15 mouse cellular contexts compared by ENCODE assay signal in the genomic region with DNA sequence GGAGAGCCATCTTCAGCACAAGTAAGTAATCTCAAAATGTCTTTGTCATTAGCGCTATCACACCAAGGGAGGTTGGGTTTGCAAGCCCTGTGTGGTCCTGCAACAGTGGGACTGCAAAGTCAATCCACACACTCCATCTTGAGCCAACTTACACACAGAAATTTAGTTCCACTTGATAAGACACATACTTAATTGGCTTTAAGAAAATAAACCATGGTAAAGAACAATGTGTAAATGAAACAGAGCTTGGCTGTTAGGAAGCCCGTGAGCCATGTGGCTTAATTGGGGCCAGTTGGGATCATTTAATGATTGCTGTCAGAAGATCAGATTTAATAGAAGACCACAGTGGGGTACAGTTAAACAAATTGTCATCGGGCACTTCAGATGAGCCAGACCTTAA.
DNase-seq lines count a peak whose midpoint lies in the region; ATAC-seq and TF ChIP-seq lines count a peak whose summit lies in the region.
"Had no signal": no experiment of that assay in that cellular context is flagged by ENCODE, and none has a peak within 500 bp of the region (broad histone marks: within the 10 kb centered on the region; RNA-seq: fewer than 3 reads in every experiment).

No protein-coding gene starts in this region.

- TF ChIP-seq CTCF in spleen, adult 2 months (IDR thresholded peaks at IDR 0.05; ENCODE audit: extremely low read depth, insufficient read depth, insufficient read length, insufficient replicate concordance): no peak
- TF ChIP-seq CTCF in stomach, postnatal 0 days (IDR thresholded peaks at IDR 0.05; ENCODE audit: low read depth): no peak

- H3K4me3 ChIP-seq in heart, embryonic 13.5 days: no peak overlapping the region
- no peak overlapping the region for H3K4me3 ChIP-seq in spleen, adult 2 months (ENCODE audit: extremely low read depth, insufficient read depth, insufficient read length)
- H3K4me3 ChIP-seq in forebrain, embryonic 16.5 days (replicated peaks; ENCODE audit: low read length): no peak overlapping the region
- H3K4me3 ChIP-seq in stomach, postnatal 0 days (ENCODE audit: low read depth, low read length): no peak overlapping the region
- H3K4me3 ChIP-seq: liver, embryonic 13.5 days; myocyte had no signal

- TF ChIP-seq POLR2A in spleen, adult 2 months (IDR thresholded peaks at IDR 0.05; ENCODE audit: low read depth, low read length): no peak

- peaks cover 80% of the 10 kb centered on the region for H3K4me1 ChIP-seq in heart, embryonic 13.5 days
- peaks cover 17% of the 10 kb centered on the region for H3K4me1 ChIP-seq in spleen, adult 2 months (ENCODE audit: control insufficient read depth, insufficient read depth, insufficient read length)
- H3K4me1 ChIP-seq in forebrain, embryonic 16.5 days (replicated peaks; ENCODE audit: control insufficient read depth, insufficient read depth, low read length): peaks cover 32% of the 10 kb centered on the region
- H3K4me1 ChIP-seq in stomach, postnatal 0 days (replicated peaks; ENCODE audit: control insufficient read depth, insufficient read depth): no peaks in the 10 kb centered on the region

- TF ChIP-seq EP300 in stomach, postnatal 0 days (optimal IDR thresholded peaks at IDR 0.05): no peak

- no peak for DNase-seq in heart, adult 9 months (ENCODE audit: low spot score in 2 of 2)
- no peak for DNase-seq in spleen, adult 2 months (ENCODE audit: low read depth in 1 of 2, low spot score in 2 of 2)
- DNase-seq in spleen, postnatal 4 days (ENCODE audit: low spot score in 2 of 2): no peak
- DNase-seq in kidney, postnatal 14 days: no peak
- no peak for DNase-seq in stomach, postnatal 0 days (ENCODE audit: low spot score)
- DNase-seq: adrenal gland, postnatal 10 days; cerebellum, adult 9-10 months; heart, adult 18-20 months; heart, postnatal 4 days; kidney, adult 9 months; liver, embryonic 13.5 days had no signal

- H3K9ac ChIP-seq in heart, embryonic 13.5 days: no peak overlapping the region
- no peak overlapping the region for H3K9ac ChIP-seq in forebrain, embryonic 16.5 days (replicated peaks; ENCODE audit: low read depth, low read length)
- H3K9ac ChIP-seq in stomach, postnatal 0 days (ENCODE audit: low read length): no peak overlapping the region
- H3K9ac ChIP-seq: liver, embryonic 13.5 days had no signal

- H3K27me3 ChIP-seq in heart, embryonic 13.5 days (replicated peaks): no peaks in the 10 kb centered on the region
- no peaks in the 10 kb centered on the region for H3K27me3 ChIP-seq in spleen, adult 2 months (ENCODE audit: control insufficient read depth, insufficient read depth, low read length)
- no peaks in the 10 kb centered on the region for H3K27me3 ChIP-seq in forebrain, embryonic 16.5 days (replicated peaks; ENCODE audit: control insufficient read depth, insufficient read depth, low read length)
- H3K27me3 ChIP-seq in stomach, postnatal 0 days (ENCODE audit: control insufficient read depth, insufficient read depth, low read length): no peaks in the 10 kb centered on the region
- H3K27me3 ChIP-seq: liver, embryonic 13.5 days had no signal

- WGBS in heart, embryonic 13.5 days: 67% methylated on average over 3 of the region's 3 CpGs
- 89% methylated on average over 3 of the region's 3 CpGs for WGBS in spleen, adult 2 months
- 29% methylated on average over 3 of the region's 3 CpGs for WGBS in forebrain, embryonic 16.5 days
- WGBS in stomach, postnatal 0 days: 81% methylated on average over 3 of the region's 3 CpGs

- no peaks in the 10 kb centered on the region for H3K9me3 ChIP-seq in heart, embryonic 13.5 days
- no peaks in the 10 kb centered on the region for H3K9me3 ChIP-seq in forebrain, embryonic 16.5 days (ENCODE audit: control insufficient read depth, low read length)
- no peaks in the 10 kb centered on the region for H3K9me3 ChIP-seq in stomach, postnatal 0 days (ENCODE audit: control insufficient read depth, low read length)
- H3K9me3 ChIP-seq: liver, embryonic 13.5 days had no signal

- no peak for ATAC-seq in heart, embryonic 13.5 days (ENCODE audit: extremely low read depth, insufficient number of reproducible peaks, low FRiP score, low TSS enrichment)
- peak; percentile 54 for ATAC-seq in forebrain, embryonic 16.5 days
- ATAC-seq in stomach, postnatal 0 days (ENCODE audit: low FRiP score, low TSS enrichment): no peak
- ATAC-seq: CD4-positive, CD25-positive, alpha-beta regulatory T cell, adult 4 months had no signal

- H3K27ac ChIP-seq in heart, embryonic 13.5 days (replicated peaks): 0 out of 2 replicates have a peak overlapping the region, but pooled peaks have one; percentile 20
- H3K27ac ChIP-seq in spleen, adult 2 months (ENCODE audit: insufficient read depth, low read length): peak overlapping the region; percentile 16; the same call in 1 of the 2 replicates
- H3K27ac ChIP-seq in forebrain, embryonic 16.5 days (ENCODE audit: low read length): no peak overlapping the region
- no peak overlapping the region for H3K27ac ChIP-seq in stomach, postnatal 0 days (replicated peaks)
- H3K27ac ChIP-seq: liver, embryonic 13.5 days had no signal

- H3K36me3 ChIP-seq in heart, embryonic 13.5 days: no peaks in the 10 kb centered on the region
- no peaks in the 10 kb centered on the region; the same call in 1 of the 2 replicates for H3K36me3 ChIP-seq in spleen, adult 2 months (ENCODE audit: control insufficient read depth, insufficient read depth, low read length)
- no peaks in the 10 kb centered on the region for H3K36me3 ChIP-seq in forebrain, embryonic 16.5 days (ENCODE audit: control insufficient read depth, insufficient read depth)
- H3K36me3 ChIP-seq in stomach, postnatal 0 days (ENCODE audit: control insufficient read depth, insufficient read depth, low read length): no peaks in the 10 kb centered on the region
- H3K36me3 ChIP-seq: liver, embryonic 13.5 days had no signal

- H3K4me2 ChIP-seq in heart, embryonic 13.5 days: no peak overlapping the region
- no peak overlapping the region for H3K4me2 ChIP-seq in forebrain, embryonic 16.5 days (ENCODE audit: low read length)
- no peak overlapping the region for H3K4me2 ChIP-seq in stomach, postnatal 0 days (replicated peaks; ENCODE audit: low read depth)
- H3K4me2 ChIP-seq: liver, embryonic 13.5 days had no signal

Comparison
In these comparisons a context has a peak if more than half of its experiments do, and no peak if none do; other contexts are left out.
1. H3K27ac ChIP-seq: peak in heart, embryonic 13.5 days (single experiment) and spleen, adult 2 months (single experiment); none in forebrain, embryonic 16.5 days (single experiment) and stomach, postnatal 0 days (single experiment).